In genomic region chr15:92895836-92896235, GRCm38 (mm10) we compare ENCODE assay signal across 21 mouse cellular contexts.
"Had no signal": no experiment of that assay in that cellular context is flagged by ENCODE, and none has a peak within 500 bp of the region (broad histone marks: within the 10 kb centered on the region; RNA-seq: fewer than 3 reads in every experiment).

No protein-coding gene starts in this region.

- H3K4me2 ChIP-seq: limb, embryonic 15.5 days; liver, embryonic 11.5 days; midbrain, embryonic 11.5 days; stomach, embryonic 15.5 days had no signal

- H3K27ac ChIP-seq: layer of hippocampus, adult 2 months; limb, embryonic 15.5 days; liver, embryonic 14.5 days; stomach, embryonic 15.5 days had no signal

- ATAC-seq: liver, postnatal 0 days had no signal

- DNase-seq: kidney, adult 11 months; kidney, adult 9 months; kidney, postnatal 25 days; layer of hippocampus, adult 9-11 months; layer of hippocampus, postnatal 36 days; left cerebral cortex, postnatal 4 days; liver, postnatal 0 days; lung, postnatal 14 days; lung, postnatal 4 days; midbrain, embryonic 14.5 days; right cerebral cortex, adult 18-20 months; right cerebral cortex, postnatal 14 days; right cerebral cortex, postnatal 4 days; spleen, adult 18-20 months; thymus, postnatal 25 days had no signal

- H3K27me3 ChIP-seq: limb, embryonic 15.5 days; stomach, embryonic 15.5 days had no signal

- H3K4me3 ChIP-seq: layer of hippocampus, adult 2 months; limb, embryonic 15.5 days; stomach, embryonic 15.5 days had no signal

- H3K36me3 ChIP-seq: limb, embryonic 15.5 days; stomach, embryonic 15.5 days had no signal

- H3K9ac ChIP-seq: limb, embryonic 15.5 days; liver, embryonic 14.5 days; liver, postnatal 0 days; stomach, embryonic 15.5 days had no signal

- H3K9me3 ChIP-seq: limb, embryonic 15.5 days; stomach, embryonic 15.5 days had no signal

- H3K4me1 ChIP-seq: limb, embryonic 15.5 days; stomach, embryonic 15.5 days had no signal
